Mouse (Mus musculus): ENCODE results near the gene Sez6l. TPM values are rescaled to one million over a fixed set of nuclear protein-coding genes. Genes with fewer than 3 reads are reported as not detected.

The Sez6l gene
- total RNA-seq, 2 experiments from 2014 or later = not detected

- no peak for ATAC-seq (replicated peaks; ENCODE audit: low FRiP score, poor library complexity, severe bottlenecking)
These were observed 14.7 kb upstream of the Sez6l start for GRCm38 (mm10) chr5:112591706-112592105.

GRCm38 (mm10) chr5:112586071-112586470 lies 9.1 kb upstream of the Sez6l start:
- ATAC-seq (replicated peaks; ENCODE audit: low FRiP score, poor library complexity, severe bottlenecking) = no peak

- no peak for ATAC-seq (replicated peaks; ENCODE audit: low FRiP score, poor library complexity, severe bottlenecking)
These were observed 7.3 kb upstream of the Sez6l start for GRCm38 (mm10) chr5:112584155-112584769.

GRCm38 (mm10) chr5:112583304-112583703 lies 6.3 kb upstream of the Sez6l start:
- ATAC-seq (replicated peaks; ENCODE audit: low FRiP score, poor library complexity, severe bottlenecking) = no peak

- ATAC-seq (replicated peaks; ENCODE audit: low FRiP score, poor library complexity, severe bottlenecking) = no peak
These were observed 765 bp upstream of the Sez6l start for GRCm38 (mm10) chr5:112577750-112578149.

GRCm38 (mm10) chr5:112576361-112576992 lies 508 bp downstream of the Sez6l start:
- no peak for ATAC-seq (replicated peaks; ENCODE audit: low FRiP score, poor library complexity, severe bottlenecking)

- ATAC-seq (replicated peaks; ENCODE audit: low FRiP score, poor library complexity, severe bottlenecking) = no peak
These were observed 1.7 kb downstream of the Sez6l start for GRCm38 (mm10) chr5:112575151-112575915.

GRCm38 (mm10) chr5:112573916-112574315 lies 3.1 kb downstream of the Sez6l start:
- ATAC-seq (replicated peaks; ENCODE audit: low FRiP score, poor library complexity, severe bottlenecking) = no peak

- ATAC-seq (replicated peaks; ENCODE audit: low FRiP score, poor library complexity, severe bottlenecking) = no peak
These were observed 4.8 kb downstream of the Sez6l start for GRCm38 (mm10) chr5:112572217-112572616.

GRCm38 (mm10) chr5:112565489-112565888 lies 11.5 kb downstream of the Sez6l start:
- no peak for ATAC-seq (replicated peaks; ENCODE audit: low FRiP score, poor library complexity, severe bottlenecking)

- ATAC-seq (replicated peaks; ENCODE audit: low FRiP score, poor library complexity, severe bottlenecking) = no peak
These were observed 11.9 kb downstream of the Sez6l start for GRCm38 (mm10) chr5:112565083-112565482.

- ATAC-seq (replicated peaks; ENCODE audit: low FRiP score, poor library complexity, severe bottlenecking) = no peak
These were observed 16.0 kb downstream of the Sez6l start for GRCm38 (mm10) chr5:112560869-112561499.

GRCm38 (mm10) chr5:112560139-112560538 lies 16.8 kb downstream of the Sez6l start:
- no peak for ATAC-seq (replicated peaks; ENCODE audit: low FRiP score, poor library complexity, severe bottlenecking)

GRCm38 (mm10) chr5:112557396-112557795 lies 19.6 kb downstream of the Sez6l start:
- no peak for ATAC-seq (replicated peaks; ENCODE audit: low FRiP score, poor library complexity, severe bottlenecking)

- ATAC-seq (replicated peaks; ENCODE audit: low FRiP score, poor library complexity, severe bottlenecking) = no peak
These were observed 20.3 kb downstream of the Sez6l start for GRCm38 (mm10) chr5:112556640-112557039.

GRCm38 (mm10) chr5:112554508-112554907 lies 22.5 kb downstream of the Sez6l start:
- no peak for ATAC-seq (replicated peaks; ENCODE audit: low FRiP score, poor library complexity, severe bottlenecking)

GRCm38 (mm10) chr5:112552786-112553185 lies 24.2 kb downstream of the Sez6l start:
- ATAC-seq (replicated peaks; ENCODE audit: low FRiP score, poor library complexity, severe bottlenecking) = no peak

- ATAC-seq (replicated peaks; ENCODE audit: low FRiP score, poor library complexity, severe bottlenecking) = no peak
These were observed 24.8 kb downstream of the Sez6l start for GRCm38 (mm10) chr5:112551975-112552728.

GRCm38 (mm10) chr5:112548846-112549620 lies 28.0 kb downstream of the Sez6l start:
- no peak for ATAC-seq (replicated peaks; ENCODE audit: low FRiP score, poor library complexity, severe bottlenecking)
